Mouse (Mus musculus): Measurements from ENCODE around the gene Rgs8. TPM values are rescaled to one million over a fixed set of nuclear protein-coding genes. Genes with fewer than 3 reads are reported as not detected.
A peak's percentile ranks its signal among the peaks of the same experiment; 100 is the strongest.

Gene Rgs8
- total RNA-seq, 2 experiments from 2014 or later, result 60.4 to 61.1 TPM

- DNase-seq (ENCODE audit: low spot score in 2 of 2), result peak in 1 of 2 experiments; percentile 49
Observed at GRCm38 (mm10) chr1:153672698-153673097, 19.9 kb downstream of the Rgs8 start.

- no peak for DNase-seq (ENCODE audit: low spot score in 2 of 2)
Observed at GRCm38 (mm10) chr1:153673900-153674299, 21.1 kb downstream of the Rgs8 start.

GRCm38 (mm10) chr1:153675591-153675990, 22.8 kb downstream of the Rgs8 start:
- DNase-seq (ENCODE audit: low spot score in 2 of 2), result no peak

GRCm38 (mm10) chr1:153677635-153678034, 24.8 kb downstream of the Rgs8 start:
- DNase-seq (ENCODE audit: low spot score in 2 of 2), result no peak

GRCm38 (mm10) chr1:153679147-153679546, 26.3 kb downstream of the Rgs8 start:
- DNase-seq (ENCODE audit: low spot score in 2 of 2), result peak; percentile 72 to 80

- DNase-seq (ENCODE audit: low spot score in 2 of 2), result no peak
Observed at GRCm38 (mm10) chr1:153679653-153680052, 26.8 kb downstream of the Rgs8 start.

- DNase-seq (ENCODE audit: low spot score in 2 of 2), result no peak
Observed at GRCm38 (mm10) chr1:153680363-153680762, 27.5 kb downstream of the Rgs8 start.

GRCm38 (mm10) chr1:153681036-153681435, 28.2 kb downstream of the Rgs8 start:
- DNase-seq (ENCODE audit: low spot score in 2 of 2), result no peak

- DNase-seq (ENCODE audit: low spot score in 2 of 2), result no peak
Observed at GRCm38 (mm10) chr1:153683190-153683589, 30.4 kb downstream of the Rgs8 start.

- DNase-seq (ENCODE audit: low spot score in 2 of 2), result no peak
Observed at GRCm38 (mm10) chr1:153685630-153686029, 32.8 kb downstream of the Rgs8 start.

- DNase-seq (ENCODE audit: low spot score in 2 of 2), result no peak
Observed at GRCm38 (mm10) chr1:153692526-153692925, 39.7 kb downstream of the Rgs8 start.

GRCm38 (mm10) chr1:153694372-153695120, 41.7 kb downstream of the Rgs8 start:
- DNase-seq (ENCODE audit: low spot score in 2 of 2), result no peak

GRCm38 (mm10) chr1:153695398-153695797, 42.6 kb downstream of the Rgs8 start:
- no peak for DNase-seq (ENCODE audit: low spot score in 2 of 2)

- no peak for DNase-seq (ENCODE audit: low spot score in 2 of 2)
Observed at GRCm38 (mm10) chr1:153696093-153696492, 43.3 kb downstream of the Rgs8 start.

- no peak for DNase-seq (ENCODE audit: low spot score in 2 of 2)
Observed at GRCm38 (mm10) chr1:153696541-153696940, 43.7 kb downstream of the Rgs8 start.

- DNase-seq (ENCODE audit: low spot score in 2 of 2), result no peak
Observed at GRCm38 (mm10) chr1:153697581-153698251, 44.9 kb downstream of the Rgs8 start.

- no peak for DNase-seq (ENCODE audit: low spot score in 2 of 2)
Observed at GRCm38 (mm10) chr1:153698311-153699084, 45.7 kb downstream of the Rgs8 start.

GRCm38 (mm10) chr1:153700448-153701063, 47.7 kb downstream of the Rgs8 start:
- DNase-seq (ENCODE audit: low spot score in 2 of 2), result no peak

GRCm38 (mm10) chr1:153701461-153701860, 48.6 kb downstream of the Rgs8 start:
- DNase-seq (ENCODE audit: low spot score in 2 of 2), result no peak

GRCm38 (mm10) chr1:153702166-153702852, 49.5 kb downstream of the Rgs8 start:
- DNase-seq (ENCODE audit: low spot score in 2 of 2), result no peak

Measured in left cerebral cortex, adult 18-20 months (tissue).